Mouse (Mus musculus) layer of hippocampus, postnatal 36 days (tissue): ENCODE results near the gene Ms4a4c. TPM values are rescaled to one million over a fixed set of nuclear protein-coding genes. Genes with fewer than 3 reads are reported as not detected.
"Not testable (repeated sequence)": the region's sequence is repeated elsewhere in the genome, so short reads cannot be mapped to it uniquely, and the experiment has no call there.

Experiments
- DNase-seq, 2 experiments: peaks; one replicate each; pipeline ENCODE4 v3.0.0; 2022
- total RNA-seq, 2 experiments: library from RNA; stranded (reverse); gene quantifications; 2 replicates each; pipeline ENCODE4 v1.2.3; 2021

Ms4a4c gene
- not detected for total RNA-seq

DNA sequence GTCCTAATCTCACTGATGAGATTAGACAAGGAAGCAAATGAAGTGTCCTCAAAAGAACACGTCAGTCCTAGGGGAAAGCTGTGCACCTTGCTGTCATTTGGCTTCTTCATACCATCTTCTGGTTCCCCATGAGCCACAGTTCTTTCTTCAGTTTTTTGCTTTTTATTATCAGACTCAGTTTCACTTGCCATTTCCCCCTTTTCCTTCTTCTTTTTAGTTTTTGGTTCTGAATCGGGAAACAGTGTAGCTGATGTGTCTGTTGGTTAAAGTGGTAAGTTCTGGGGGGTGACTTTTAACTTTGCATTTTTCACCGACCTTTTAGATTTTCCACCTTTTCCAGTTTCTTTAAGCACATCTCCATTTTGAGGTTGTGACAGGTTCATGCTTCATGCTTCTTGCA is at the start of gene Ms4a4c:
TSS of gene Ms4a4c (plus strand) at position 244 of the 400 bp plus-strand sequence.
- DNase-seq = no peak

DNA sequence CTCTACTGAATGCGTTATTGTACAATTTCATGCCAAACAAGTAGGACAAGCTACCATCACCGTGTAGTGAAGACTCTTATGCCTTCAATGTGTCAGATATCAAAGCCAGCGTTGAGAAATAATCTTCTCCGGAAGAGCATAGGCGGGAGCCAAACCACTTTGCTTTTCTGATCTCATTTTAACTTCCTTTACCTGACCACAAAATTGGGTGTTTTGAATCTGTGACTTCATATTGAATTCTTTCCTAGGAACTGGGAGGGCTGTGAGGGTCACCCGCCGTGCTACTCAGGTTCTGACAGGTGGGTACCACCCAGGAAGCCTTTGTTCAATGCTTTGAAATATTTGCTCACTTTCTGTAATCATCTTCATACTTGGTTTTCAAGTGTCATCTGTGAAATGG is 48.8 kb upstream of the Ms4a4c start:
- DNase-seq = no peak

DNA sequence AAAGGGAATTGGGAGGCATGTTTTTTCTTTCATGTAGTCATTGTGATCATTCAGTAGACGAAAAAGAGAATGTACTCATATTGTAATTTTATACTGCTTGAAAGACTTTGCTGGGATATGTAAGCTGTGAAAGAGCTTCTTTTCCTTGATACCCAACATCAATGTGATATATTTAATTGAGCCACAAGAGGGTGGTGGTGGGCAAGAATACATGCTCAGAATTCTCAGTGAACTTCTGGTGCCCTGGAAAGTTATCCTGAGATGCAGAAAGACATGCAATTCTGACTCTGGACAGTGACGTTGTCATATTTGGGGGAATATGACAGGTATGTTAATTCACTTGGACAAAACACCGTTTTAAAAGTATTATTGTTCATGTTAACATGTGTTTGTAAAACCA is 44.5 kb upstream of the Ms4a4c start:
- DNase-seq = no peak

DNA sequence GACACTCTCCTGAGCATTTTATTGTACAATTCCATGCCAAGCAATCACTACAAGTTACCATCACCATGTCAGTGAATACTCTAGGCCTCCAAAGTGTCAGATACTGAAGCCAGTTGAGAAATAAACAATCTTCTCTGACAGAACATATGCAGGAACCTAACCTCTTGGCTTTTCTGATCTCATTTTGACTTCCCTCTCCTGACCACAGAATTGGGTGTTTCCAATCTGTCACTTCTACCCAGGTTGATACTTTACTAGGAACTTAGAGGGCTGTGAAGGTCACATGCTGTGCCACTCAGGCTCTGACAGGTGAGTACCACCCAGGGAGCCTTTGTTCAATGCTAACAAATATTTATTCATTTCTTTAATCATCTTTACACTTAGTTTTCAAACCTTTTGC is 42.6 kb upstream of the Ms4a4c start:
- DNase-seq = no peak

DNA sequence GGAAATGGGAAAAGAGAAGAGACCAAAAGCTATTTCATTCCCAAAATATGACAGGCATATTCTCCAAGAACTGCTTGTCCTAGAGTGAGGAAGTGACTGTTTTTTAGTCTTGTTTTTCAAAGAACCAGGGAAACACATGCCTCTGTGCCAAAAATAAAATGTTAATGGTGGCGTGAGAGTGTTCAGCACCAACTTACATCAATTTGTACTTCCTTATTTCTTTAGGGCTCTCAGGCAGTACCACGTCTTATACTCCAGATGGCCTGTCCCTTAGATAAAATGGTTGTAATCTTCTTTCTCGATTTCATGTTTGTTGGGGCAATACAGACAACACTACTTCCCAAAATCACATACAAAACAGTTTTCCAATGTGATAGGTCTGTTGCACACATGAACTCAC is 36.3 kb upstream of the Ms4a4c start:
- DNase-seq = no peak

DNA sequence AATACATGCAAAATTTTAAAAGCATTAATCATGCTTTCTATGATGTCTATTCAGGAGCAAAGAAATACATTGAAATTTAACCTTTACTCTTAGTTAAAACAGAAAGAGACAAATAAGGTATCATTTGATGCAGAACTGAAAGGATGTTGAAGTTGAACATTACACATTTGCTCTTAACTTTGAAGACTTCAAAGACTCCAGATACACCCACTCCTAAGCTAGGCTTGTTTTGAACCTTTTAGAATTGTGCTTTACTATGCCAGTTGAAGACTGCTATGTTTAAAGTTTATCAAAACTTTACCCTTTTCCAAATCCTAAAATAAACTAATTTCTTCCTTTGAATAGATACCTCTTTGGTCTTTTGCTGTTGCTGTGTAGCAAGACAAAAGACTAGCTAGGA is 33.4 kb upstream of the Ms4a4c start:
- DNase-seq = no peak

DNA sequence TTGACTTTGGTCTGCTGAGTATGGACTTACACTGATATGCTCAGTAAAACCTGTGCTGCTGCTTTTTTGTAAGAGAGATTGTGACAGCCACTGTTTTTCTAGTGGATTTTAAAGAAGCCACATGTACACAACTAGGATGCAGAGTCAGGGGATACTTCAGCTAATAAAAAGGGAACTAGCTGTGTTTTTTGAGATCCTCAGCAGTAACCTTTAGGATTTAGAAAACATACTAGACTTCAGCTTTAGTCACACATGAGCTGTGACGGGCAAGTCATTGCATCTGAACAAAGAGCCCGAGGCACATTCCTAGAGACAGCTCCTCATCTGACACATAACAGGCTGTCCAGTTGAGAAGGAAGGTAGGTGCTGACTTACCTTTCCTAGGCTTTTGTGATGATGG is 29.3 kb upstream of the Ms4a4c start, which contains the start of gene Ms4a4a:
TSS of gene Ms4a4a (plus strand) at position 251 of the 400 bp plus-strand sequence.
- DNase-seq = no peak

DNA sequence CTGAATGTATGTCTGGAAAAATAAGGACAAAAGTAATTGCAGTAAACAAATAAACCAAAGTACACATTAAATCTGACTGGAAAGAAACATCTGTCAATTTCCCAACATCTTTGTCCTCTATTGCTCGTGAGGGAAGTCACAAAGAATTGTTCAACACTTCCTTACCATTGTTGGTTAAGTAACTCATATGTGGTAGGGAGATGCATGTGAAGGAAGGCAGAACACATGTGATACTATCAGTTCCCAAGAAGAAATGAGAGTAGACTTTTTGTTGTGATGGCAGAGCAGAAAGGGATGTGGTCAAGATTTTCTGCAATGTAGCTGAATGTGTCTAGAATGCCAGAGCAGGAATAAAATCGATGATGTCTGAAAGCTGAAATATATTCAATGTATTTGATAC is 28.2 kb upstream of the Ms4a4c start:
- no peak for DNase-seq

DNA sequence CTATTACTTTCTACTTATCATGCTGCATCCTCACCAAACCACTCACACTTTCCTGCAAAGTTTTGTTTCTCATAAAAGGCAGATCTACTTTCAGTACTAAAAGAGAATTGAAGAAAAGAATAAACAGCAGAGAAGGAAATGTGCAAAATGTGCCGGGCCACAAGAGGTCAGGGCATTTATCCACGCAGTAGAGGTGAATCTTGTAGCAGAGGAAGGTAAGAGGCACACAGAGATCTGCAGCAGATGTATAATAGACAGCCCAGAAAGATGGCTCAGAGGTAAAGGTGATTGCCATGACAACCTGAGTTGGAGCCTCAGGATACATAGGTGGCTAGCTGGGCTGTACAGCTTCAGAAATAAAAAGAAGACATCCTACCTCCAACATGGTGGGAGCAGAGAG is 17.5 kb upstream of the Ms4a4c start:
- DNase-seq = no peak

DNA sequence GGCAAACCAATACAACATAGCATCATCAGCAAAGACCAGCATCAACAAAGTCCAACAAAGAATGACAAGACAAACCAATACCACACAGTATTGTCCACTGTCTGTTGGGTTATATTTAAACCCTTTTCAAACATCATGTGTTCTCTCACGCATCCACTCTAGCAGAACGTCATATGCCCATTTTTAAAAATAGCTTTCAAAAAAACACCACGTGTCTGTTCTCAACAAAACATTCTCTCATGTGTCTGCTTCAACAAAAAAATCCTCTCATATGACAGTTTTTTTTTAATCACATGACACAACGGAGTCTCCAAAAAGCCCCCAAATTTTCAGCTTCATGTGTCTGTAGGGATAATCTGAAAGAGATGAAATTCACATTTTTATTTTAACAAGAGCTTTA is 16.9 kb upstream of the Ms4a4c start:
- no peak for DNase-seq

DNA sequence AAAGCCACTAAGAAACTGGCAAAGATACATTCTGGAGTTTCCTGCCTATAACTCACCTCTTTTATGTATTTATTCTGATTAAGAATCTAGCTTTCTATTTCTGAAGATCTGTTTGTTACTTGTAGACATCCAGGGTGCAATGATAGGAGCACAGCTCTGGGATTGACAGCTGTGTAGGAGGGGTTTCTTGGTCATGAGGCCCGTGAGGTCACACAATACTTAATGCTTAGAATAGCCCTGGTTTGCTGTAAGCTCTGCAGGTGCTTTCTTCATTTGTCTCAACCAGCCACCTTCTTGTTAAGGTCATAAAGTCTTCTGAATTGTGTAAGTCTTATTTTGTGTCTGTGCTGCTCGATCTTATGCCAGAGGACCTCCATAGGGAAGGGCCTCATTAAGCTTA is 15.6 kb upstream of the Ms4a4c start:
- DNase-seq = no peak

DNA sequence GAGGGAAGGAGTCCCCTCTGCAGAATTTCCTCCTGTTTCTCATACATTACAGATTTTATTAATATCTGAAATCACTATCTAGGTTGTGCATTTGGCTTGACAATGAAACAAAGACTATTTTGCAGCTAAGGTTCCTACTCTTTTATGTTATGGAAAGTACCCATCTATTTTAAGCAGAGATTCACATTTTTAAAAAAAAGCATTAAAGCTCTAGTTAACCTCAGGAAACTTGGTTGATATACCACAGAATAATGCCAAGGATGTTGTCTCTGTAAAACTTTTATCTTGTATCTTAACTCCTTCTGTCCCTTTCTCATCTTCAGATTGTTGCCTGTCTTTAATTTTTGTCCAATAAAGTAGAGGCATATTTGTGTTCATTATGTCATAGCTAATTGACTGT is 8.8 kb upstream of the Ms4a4c start:
- DNase-seq = no peak

DNA sequence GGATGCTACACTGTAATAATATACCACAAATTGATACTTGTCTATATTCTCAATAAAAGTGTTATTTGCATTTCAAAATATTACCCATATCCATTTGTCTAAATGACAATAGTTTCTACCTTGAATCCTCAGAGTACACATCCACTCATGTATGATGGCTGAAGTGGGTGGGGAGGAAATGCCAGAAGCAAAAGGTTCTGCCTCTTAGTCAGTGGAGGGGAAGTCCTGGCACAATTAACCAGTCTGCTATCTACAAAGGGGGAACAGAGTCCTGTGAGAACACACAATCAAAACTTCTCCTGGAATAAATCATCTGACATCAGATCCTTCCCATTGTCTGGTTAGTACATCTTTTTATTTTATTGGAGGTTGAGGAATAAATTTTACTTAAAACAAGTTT is 2.9 kb downstream of the Ms4a4c start:
- DNase-seq = no peak

DNA sequence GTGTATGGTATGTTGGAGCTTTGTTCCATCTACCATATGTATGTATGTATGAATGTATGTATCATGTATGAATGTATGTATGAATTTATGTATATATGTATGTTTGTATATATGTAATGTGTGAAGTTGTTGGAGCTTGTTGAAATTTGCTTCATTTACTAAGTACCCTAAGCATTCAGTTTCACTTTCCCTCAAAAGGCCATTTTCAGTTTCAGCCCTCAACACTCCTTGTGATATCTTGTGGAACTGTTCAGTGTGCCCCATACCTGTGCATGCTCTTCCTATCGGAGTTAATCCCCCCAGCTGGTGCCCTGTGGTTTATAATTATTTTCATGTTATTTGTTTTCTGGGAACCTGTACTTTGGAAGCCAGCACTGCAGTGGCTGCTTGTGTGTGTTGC is 4.0 kb downstream of the Ms4a4c start:
- DNase-seq = no peak

DNA sequence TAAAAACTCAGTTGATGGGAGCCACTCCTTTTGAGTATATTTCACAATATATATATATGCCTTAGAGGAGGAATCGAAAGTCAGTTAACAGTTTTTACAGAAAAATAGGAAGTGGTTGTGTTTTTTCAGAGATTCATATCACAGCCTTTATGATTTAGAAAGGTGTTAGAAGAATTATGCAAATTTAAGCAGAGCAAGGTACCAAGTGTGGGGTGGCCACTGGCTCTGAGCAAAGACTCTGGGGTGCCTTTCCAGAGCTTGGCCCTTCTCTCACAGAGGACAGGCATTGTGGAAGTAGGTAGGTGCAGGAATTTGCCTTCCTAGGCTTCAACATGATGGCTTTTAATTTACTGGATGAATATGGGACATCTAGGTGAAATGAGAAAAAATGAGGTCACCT is 7.1 kb downstream of the Ms4a4c start:
- DNase-seq = no peak

DNA sequence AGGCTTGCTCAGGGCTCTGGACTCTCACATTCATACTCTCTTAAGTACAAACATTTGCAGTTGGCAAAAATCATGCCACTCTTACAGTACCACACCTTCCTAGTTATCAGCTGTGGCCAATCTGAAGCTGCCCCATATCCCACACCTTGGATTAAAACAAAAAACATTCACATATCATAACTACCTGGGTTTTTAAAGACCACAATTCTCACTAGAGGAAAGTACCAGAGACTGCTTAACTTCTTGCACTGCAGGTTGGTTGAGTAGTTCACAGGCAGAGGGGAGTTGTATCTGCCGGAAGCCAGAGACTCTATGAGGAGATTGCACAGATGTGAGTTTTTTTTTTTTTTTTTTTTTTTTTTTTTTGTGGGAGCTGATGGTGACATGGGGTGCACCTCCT is 9.5 kb downstream of the Ms4a4c start:
- no peak for DNase-seq

DNA sequence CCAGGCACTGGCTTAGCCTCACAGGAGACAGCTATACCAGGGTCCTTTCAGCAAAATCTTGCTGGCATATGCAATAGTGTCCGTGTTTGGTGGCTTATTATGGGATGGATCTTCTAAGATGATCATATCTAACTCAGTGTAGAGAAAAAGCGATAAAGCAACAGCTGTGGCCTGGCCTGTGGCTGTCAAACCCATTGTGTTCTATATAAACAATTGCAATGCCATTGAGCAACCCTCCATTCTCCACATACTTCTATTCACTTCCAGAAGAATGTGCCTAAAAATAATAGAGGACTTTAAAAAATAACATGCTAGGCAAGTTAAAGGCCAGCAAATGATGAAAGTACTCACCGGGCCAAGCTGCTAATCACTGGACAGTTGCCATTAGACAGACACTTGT is 11.0 kb downstream of the Ms4a4c start:
- no peak for DNase-seq

DNA sequence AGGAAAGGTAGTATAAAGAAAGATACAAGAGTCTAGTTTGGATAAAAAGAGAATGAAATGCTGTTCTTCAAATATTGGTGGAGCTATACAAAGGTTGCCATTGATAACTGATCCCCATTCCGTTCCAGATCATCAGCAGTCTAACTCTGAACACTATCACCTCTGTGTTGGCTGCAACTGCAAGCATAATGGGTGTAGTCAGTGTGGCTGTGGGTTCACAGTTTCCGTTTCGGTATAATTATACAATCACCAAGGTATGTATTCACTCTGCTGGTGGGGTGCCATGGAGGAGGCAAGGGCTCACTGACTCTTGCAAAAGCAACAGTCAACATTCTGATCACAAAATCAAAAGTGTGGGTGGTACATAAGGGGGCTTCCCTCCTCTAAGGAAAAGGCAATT is 14.3 kb downstream of the Ms4a4c start:
- DNase-seq = not testable (repeated sequence)

DNA sequence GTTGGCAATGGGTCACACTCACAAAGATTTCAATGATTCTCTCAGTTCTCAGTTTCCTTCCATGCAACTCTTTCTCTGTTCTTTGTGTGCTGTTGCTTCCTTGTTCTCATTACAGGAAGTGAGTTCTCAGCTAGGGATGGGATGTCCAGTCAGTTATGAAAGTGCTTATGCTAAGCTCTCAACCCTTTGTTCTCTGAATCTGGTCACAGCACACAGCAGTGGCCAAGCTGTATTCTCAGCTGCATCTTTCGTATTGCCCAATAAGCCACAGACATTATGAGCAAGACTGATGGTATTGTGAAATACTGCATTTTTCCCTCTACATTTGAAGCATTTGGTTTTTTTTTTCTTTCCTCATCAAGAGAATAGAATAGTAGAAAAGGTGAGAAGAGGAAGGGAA is 26.6 kb downstream of the Ms4a4c start:
- not testable (repeated sequence) for DNase-seq

DNA sequence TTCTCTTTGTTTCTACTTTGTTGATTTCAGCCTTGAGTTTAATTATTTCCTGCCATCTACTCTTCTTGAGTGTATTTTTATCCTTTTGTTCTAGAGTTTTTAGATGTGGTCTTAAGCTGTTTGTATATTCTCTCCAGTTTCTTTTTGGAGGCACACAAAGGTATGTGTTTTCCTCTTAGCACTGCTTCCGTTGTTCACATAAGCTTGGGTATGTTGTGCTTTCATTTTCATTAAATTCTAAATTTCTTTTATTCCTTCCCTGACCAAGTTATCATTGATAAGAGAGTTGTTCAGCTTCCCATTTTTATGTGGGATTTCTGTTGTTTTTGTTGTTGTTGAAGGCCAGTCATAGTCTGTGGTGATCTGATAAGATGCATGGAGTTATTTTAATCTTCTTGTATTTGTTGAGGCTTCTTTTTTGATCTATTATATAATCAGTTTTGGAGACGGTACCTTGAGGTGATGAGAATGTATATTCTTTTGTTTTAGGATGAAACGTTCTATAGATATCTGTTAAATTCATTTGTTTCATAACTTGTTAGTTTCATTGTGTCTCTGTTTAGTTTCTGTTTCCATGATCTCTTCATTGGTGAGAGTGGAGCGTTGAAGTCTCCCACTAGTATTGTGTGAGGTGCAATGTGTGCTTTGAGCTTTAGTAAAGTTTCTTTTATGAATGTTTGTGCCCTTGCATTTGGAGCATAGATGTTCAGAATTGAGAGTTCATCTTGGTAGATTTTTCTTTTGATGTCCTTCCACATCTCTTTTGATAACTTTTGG is 30.7 kb downstream of the Ms4a4c start:
- no peak for DNase-seq

DNA sequence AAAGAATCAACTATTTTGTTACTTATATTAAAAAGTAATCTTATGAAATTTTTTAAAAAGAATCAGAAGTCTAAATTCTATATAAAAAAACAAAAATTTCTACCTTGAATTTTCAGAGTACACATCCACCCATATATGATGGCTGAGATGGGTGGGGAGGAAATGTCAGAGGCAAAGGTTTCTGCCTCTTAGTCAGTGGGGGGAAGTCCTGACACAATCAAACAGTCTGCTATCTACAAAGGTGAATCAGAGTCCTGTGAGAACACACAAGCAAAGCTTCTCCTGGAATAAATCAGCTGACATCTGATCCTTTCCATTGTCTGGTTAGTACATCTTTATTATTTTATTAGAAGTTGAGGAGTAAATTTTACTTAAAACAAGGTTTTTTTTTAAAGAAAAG is 38.8 kb downstream of the Ms4a4c start, which contains the start of gene Ms4a4b:
TSS of gene Ms4a4b (plus strand) at position 216 of the 400 bp plus-strand sequence.
- no peak for DNase-seq

DNA sequence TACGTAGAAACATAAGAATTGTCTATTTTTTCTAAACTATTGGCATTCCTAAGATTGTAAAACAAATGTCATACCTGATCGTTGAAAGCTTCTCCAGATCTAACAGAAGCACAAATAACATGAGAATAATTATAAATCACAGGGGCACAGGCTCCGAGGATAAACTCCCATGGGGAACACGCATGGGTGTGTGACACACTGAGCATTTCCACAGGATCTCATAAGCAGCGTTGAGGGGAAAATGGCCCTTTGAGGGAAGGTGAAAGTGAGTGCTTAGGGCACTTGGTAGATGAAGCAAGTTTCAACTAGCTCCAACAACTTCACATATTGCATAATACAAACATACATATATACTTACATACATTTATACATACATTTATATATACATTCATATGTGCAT is 39.4 kb downstream of the Ms4a4c start:
- no peak for DNase-seq

DNA sequence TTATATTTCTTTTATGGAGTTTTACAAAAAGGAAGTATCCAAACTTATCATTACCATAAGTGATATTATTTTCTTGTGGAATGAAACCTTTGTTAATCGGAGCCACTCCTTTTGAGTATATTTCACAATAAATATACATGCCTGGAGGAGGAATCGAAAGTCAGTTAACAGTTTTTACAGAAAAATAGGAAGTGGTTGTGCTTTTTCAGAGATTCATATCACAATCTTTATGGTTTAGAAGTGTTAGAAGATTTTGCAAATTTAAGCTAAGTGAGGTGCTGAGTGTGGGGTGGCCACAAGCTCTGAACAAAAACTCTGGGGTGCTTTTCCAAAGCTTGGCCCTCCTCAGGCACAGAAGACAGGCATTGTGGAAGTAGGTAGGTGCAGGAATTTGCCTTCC is 42.7 kb downstream of the Ms4a4c start:
- no peak for DNase-seq

DNA sequence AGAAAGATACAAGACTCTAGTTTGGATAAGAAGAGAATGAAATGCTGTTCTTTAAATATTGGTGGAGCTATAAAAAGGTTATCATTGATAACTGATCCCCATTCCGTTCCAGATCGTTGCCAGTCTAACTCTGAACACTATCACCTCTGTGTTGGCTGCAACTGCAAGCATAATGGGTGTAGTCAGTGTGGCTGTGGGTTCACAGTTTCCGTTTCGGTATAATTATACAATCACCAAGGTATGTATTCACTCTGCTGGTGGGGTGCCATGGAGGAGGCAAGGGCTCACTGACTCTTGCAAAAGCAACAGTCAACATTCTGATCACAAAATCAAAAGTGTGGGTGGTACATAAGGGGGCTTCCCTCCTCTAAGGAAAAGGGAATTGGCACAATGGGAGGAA is 54.5 kb downstream of the Ms4a4c start:
- not testable (repeated sequence) for DNase-seq

DNA sequence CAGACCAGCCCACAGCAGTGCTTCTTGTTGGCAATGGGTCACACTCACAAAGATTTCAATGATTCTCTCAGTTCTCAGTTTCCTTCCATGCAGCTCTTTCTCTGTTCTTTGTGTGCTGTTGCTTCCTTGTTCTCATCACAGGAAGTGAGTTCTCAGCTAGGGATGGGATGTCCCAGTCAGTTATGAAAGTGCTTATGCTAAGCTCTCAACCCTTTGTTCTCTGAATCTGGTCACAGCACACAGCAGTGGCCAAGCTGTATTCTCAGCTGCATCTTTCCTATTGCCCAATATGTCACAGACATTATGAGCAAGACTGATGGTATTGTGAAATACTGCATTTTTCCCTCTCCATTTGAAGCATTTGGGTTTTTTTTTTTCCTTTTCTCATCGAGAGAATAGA is 60.2 kb downstream of the Ms4a4c start:
- not testable (repeated sequence) for DNase-seq
